Mouse (Mus musculus): Measurements from ENCODE around the gene Pnrc2.

Gene Pnrc2

DNA sequence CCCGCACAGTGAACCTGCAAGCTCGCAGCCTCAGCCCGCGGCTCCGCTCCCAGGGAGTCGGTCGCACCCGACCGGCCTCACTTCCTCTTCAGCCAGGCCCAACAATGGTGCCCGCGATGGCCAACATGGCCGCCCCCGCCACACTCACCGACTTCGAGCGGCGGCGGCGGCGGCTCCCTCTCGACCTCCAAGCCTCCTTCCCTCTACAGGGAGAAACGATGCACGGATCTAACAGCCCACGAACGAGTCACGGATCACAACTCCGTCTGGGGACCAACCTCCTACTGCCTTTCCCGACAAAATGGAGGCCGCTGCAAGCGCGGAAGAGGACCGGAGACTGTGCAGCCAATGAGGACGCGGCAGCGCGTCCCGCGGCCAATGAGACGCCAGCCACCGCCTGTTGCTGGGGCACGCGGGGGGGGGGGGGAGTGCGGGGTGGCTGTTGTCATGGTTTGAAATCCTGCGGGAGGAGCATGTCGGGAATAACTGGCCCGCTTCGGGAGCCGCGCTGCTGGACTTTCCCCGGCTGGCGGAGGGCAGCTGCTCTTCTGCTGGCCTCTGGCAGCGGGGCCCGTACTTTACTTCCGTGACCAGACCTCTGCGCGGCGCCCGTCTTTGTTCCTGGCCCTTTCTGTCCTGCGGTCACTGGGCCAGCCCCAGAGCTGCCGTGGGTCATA, at the start of gene Pnrc2:
Gene Pnrc2, minus strand, starts transcription at position 325 of the 677 bp plus-strand sequence.
- DNase-seq (ENCODE audit: extremely low spot score, low spot score): peak; percentile 98

GRCm38 (mm10) chr4:135922190-135922589, 48.5 kb upstream of the Pnrc2 start:
- DNase-seq (ENCODE audit: extremely low spot score, low spot score): no peak

DNA sequence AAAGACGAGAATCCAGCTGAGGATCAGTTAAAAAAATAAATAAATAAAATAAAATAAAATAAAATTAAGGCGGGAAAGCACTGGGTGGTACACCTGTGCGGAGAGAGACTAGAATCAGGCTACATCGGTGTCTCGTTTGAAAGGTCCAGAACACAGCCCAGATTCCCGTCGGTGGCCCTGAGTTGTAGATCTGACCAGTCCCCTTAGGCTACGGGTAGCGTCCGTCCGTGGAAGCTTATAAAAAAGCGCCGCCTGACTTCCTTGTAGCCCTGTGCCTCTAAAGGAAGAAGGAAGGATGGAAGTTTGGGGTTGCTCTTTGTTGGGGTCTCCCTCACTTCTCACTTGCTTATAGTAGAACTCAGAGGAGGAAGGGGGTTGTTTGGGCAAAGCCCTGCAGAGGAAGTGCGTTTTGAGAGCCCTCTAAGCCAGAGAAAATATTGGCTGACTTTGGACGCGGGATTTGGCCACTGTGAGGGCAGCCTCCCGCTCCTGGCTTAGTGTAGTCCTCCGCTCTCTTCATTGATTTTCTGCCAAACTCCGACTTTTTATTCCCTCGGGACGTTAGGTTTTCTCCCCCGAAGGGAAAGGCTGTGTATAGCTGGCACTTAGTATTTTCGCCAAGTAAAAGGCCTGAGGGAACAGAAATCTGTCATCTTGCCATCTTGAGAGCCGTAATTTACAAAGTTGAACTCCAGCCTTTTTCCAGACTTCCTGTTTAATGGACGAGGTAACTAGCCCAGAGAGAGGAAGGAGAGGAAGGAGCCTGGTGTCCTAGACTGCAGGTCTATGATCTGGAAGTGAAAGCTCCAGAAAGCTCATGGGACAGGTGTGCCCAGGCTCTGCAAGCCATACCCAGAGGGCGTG, 47.8 kb upstream of the Pnrc2 start:
- DNase-seq (ENCODE audit: extremely low spot score, low spot score): peak; percentile 38

DNA sequence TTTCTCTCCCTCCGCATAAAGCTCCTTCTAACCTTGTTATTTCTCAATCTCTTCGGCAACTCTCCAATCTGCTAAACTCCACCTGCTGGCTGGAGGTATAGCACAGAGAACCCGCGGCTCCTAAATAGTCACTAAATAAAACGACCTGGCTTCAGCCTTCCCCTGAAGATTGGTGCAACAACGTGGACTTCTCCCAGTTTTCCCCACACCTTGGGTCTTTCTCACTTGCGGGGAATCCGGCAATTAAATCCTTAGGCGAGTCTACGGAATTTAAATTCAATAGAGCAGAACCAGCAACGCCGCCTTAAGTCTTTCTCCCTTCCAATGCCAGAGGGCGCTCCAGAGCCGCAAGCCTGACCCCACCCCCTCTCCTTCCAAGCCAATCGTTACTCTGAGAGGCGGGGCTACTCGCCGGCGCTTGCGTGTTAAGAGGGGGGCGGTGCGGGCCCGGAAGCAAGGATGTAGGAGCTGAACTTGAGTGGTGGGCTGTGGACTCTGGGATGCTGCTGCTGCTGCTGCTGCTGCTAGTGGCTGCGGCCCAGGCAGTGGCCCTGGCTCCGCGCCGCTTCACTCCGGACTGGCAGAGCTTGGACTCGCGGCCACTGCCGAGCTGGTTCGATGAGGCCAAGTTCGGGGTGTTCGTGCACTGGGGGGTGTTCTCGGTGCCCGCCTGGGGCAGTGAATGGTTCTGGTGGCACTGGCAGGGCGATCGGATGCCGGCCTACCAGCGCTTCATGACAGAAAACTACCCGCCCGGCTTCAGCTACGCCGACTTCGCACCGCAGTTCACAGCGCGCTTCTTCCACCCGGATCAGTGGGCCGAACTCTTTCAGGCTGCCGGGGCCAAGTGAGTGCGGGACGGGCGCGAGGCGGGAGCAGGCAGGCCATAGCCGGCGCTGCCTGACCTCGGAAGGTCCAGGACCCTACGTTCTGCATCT, 46.9 kb upstream of the Pnrc2 start, which contains the start of gene Fuca1:
Gene Fuca1, plus strand, starts transcription at position 432 of the 938 bp plus-strand sequence.
- peak; percentile 93 for DNase-seq (ENCODE audit: extremely low spot score, low spot score)

- DNase-seq (ENCODE audit: extremely low spot score, low spot score): no peak
Observed at GRCm38 (mm10) chr4:135919280-135919639, 45.6 kb upstream of the Pnrc2 start.

- DNase-seq (ENCODE audit: extremely low spot score, low spot score): no peak
Observed at GRCm38 (mm10) chr4:135918635-135919279, 45.1 kb upstream of the Pnrc2 start.

- DNase-seq (ENCODE audit: extremely low spot score, low spot score): no peak
Observed at GRCm38 (mm10) chr4:135913433-135913832, 39.8 kb upstream of the Pnrc2 start.

DNA sequence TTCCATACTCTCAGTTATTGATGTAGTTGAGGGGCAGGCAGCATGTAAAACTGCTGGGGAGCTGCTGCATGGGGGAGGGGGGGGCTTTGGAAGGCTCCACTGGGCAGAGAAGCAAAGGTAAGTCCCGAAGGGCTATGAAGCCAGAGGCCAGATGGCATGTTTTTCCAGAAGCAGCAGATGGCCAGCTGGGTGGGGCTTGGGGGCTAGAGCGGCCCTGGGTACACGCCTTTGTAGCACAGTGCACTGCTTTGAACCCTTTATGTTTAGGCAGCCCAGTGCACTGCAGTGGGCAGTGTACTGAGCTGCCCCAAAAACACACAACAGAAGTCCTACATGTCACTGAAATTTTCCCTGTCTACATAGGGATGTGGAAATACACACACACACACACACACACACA, 39.2 kb upstream of the Pnrc2 start:
- peak; percentile 31 for DNase-seq (ENCODE audit: extremely low spot score, low spot score)

DNA sequence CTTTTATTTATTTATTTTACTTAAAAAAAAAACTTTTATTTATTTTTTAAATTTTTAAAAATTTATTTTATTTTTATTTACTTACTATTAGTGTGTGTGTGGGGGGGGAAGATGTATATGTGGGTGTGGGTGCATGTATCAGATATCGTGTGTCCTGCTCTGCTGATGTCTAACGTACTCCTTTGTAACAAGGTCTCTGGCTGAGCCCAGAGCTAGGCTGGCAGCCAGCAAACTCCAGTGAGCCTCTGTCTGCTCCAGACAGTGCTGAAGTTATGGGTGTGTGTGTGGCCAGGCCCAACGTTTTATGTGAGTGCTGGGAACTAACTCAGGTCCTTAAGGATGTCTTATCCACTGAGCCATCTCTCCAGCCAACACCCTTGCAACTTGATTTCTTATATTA, 38.5 kb upstream of the Pnrc2 start:
- DNase-seq (ENCODE audit: extremely low spot score, low spot score): no peak

DNA sequence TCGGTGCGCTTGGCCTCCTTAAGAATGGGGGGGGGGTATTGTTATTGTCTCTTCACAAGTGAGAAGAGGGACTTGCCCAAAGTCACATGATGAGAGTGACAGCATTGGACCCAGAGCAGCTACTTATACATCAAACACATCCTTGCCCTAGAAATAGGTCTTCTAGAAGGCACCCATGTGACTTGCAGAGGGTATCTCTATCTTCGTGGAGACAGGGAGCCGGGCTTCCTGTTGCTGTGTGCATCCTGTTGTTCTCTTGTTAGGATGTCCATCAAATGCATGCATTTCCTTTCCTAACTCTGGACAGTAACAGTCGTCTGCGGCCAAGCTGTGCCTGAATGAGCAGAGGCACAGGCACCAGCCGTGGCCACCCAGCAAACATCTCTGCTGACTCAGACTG, 37.9 kb upstream of the Pnrc2 start:
- no peak for DNase-seq (ENCODE audit: extremely low spot score, low spot score)

DNA sequence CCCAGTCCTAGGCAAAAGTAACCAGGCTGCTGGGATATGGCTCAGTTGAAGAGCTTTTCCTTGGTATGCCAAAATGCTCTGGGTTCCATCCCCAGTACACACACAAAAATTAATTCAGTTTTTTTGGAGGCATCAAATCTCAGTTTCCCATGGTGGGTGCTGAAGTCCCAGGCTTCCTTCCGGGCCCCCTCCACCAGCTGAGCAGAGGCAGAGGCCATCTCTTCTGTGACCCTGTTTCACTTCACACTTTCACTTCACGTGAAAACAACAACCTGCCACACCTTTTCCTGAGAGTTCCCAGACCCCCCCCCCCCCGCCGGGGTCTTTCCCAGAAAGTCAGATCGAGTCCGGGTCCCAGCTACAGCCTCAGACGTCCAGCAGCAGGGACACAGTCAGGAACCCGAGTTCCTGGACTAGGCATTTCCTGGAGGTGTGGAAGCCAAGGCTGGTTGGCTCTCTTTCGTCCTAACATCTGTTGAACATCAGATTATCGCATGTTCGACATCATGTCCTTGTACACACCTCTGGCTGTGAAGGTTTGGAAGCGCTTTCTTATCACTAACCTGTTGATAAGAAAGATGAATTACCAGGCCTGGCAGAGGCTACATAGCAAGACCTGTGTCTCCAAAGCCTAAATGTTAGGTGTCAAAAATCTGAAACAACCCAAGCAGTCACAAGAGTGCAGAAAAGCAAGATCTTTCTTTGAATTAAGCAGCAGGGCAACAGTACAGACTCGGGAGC, 35.8 kb upstream of the Pnrc2 start:
- no peak for DNase-seq (ENCODE audit: extremely low spot score, low spot score)

DNA sequence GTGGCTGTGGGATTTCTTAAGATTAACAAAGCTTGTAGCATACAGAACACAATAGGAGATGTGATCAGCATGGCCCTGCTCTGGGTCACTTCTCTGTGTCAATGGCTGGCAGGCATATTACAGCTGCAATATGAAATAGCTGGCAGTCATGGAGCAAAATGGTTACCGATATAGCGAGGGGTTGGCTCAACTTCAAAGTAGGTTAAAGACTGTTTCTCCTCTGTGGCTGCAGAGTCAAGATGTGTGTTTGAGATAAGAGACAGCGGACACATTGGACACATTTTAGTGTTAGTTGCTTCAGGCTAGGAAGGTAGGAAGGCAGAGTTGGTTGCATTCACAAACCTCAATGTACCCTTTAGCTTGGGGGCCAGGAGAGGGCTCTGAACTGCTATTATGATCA, 33.0 kb upstream of the Pnrc2 start:
- no peak for DNase-seq (ENCODE audit: extremely low spot score, low spot score)

DNA sequence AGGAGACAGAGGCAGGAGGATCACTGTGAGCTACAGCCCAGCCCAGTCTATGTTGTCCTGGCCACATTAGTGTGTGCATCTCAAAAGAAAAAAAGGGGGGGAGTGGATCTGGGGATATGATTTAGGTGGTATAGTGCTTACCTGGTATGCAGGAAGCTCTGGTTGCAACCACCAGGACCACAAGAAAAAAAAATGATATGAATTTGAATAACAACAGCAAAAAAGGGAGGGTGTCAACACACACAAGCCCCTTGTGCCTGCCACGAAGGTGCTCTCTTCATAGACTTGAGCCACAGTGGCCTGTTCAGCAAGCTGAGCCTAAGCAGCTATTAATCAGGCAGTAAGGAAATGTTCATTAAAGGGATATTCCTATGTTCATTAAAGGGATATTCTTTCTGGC, 31.2 kb upstream of the Pnrc2 start:
- no peak for DNase-seq (ENCODE audit: extremely low spot score, low spot score)

DNA sequence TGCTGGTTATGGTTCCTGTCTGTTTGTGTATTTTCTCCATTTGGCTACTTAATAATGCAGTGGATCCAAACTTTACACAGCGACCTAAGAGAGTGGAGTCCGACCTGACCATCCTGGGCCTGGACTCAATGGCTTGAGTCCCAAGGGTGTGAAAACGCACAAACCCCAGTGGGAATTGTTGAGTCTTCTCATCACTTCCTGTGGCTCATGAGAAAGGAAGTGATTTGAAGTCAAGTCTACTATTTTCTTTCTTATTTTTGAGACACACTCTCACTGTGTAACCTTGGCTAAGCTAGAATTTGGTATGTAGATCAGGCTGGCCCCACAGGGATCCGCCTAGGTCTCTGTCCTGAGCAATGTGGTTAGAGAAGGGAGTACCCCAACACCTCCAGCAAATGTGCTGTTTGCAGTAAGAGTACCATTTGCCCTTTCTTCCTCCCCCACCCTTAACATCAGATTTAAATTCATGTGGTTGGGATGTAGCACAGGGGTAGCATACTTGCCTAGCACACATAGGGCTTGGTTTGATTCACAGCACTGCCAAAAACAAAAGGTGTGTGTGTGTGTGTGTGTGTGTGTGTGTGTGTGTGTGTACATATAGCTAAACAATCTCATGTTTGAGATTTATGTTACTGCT, 29.1 kb upstream of the Pnrc2 start:
- no peak for DNase-seq (ENCODE audit: extremely low spot score, low spot score)

DNA sequence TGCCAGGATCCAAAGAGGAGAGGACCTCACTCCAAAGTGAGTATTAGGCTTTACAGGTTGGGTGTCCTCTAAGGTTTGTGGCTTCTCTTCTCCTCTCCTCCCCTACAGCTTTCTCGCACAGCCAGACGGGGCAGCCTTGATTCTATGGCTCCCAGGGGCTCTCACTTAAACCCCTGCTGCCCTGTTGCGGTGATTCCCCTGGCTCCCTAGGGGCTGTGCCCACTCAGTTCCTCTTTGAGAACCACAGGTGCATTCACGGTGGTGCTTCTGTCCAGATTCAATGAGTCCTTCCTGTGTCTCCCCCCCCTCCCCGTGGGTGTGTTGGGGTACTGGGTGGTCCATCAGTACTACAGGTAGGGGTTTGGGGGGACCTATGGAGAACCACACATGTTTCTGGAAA, 26.4 kb upstream of the Pnrc2 start:
- DNase-seq (ENCODE audit: extremely low spot score, low spot score): no peak

DNA sequence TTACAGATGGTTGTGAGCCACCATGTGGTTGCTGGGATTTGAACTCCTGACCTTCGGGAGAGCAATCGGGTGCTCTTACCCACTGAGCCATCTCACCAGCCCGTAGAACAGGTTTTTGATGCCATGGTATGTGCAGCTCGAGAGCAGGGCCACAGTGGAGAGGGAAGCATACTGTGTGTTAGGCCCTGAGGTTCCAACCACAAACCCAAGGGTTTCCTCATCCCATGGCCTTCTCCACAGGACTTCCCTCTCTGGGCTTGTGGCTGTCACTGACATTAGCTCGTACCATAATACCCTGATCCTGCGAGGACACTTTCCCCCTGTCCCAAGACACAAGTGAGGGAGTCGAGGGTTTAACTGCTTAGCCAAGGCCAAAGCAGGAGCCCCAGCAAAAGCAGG, 25.4 kb upstream of the Pnrc2 start:
- no peak for DNase-seq (ENCODE audit: extremely low spot score, low spot score)

DNA sequence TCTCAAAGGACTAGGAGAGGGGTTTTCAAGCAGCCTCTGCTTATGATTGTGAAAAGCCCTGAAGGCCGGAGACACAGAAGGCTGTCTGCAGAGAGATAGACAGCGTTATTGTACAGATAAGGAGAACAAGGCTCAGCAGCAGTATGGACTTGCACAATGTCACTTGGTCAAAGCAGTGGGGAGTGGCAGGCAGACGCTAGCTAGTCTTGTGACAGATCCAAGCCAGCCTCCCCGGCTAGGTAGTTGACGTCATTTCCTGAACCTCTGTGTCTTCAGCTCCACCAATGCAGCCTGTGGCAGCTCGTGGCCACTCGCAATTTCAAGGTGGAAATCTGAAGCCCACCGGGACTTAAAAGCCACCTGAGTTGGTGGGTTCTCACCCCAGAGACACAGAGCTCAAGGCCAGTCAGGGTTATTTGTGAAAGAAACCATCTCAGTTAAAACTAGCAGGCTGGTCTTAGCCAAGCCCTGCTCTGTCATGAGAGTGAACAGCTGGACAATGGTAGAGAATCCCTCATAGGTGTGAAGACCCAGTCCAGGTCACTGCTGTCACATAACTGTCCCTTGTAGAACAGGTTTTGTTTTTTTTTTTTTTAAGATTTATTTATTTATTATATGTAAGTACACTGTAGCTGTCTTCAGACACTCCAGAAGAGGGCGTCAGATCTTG, 24.9 kb upstream of the Pnrc2 start:
- DNase-seq (ENCODE audit: extremely low spot score, low spot score): no peak

DNA sequence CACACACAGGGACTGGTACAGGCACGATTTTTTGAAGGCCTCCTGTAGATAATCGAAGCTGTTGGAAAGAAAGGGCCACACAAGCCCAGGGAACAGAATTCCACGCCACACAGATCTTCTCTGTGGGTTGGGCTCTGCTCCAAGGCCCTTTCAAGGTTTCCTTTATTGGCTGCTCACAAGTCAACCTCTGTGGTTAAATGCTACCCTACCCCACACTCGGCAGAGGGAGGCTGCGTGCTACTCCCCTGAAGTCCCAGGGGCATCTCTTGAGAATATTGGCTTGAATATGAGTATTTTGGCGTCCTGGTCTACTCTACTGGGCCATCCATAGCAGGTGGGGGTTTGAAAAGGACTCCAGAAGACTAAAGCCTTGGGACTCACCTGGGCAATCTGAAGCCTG, 22.5 kb upstream of the Pnrc2 start:
- no peak for DNase-seq (ENCODE audit: extremely low spot score, low spot score)

DNA sequence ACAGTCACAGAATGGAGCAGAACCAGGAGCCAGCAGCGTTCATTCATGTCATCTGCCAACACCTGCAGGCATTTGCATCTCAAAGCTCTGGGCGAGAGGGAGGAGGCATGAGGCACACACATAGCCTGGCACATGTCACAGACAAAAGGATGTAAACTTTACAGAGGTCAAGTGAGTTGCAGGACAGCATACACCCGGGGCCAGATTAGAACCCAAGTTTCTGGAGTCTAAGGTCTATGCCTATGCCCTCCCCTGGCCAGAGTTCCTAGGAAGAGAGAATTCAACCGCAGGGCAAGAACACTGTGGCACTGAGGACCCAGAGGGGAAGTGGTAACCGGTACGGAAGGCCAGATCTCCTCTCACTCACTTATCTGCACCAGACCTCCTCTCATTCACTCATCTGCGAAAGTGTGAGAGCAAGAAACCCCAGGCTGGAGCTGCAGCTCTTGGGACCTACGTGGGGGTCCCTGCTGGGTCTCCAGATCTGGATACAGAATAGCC, 21.5 kb upstream of the Pnrc2 start, which contains the start of gene Cnr2:
Gene Cnr2, plus strand, starts transcription at position 324 of the 501 bp plus-strand sequence.
- no peak for DNase-seq (ENCODE audit: extremely low spot score, low spot score)
